Mouse (Mus musculus) kidney, adult 2 months (tissue): ENCODE data around the gene Ago3. TPM values are rescaled to one million over a fixed set of nuclear protein-coding genes. Genes with fewer than 3 reads are reported as not detected.

Source experiments
- DNase-seq: peaks from one replicate; pipeline ENCODE4 v3.0.0; 2021
- H3K27ac ChIP-seq: fragments of 200-500 bp; 2 replicates; pipeline ENCODE4 v1.5.1; 2012; ENCODE audit warnings: low read depth, low read length, control low read depth, inconsistent platforms; ENCODE audit not compliant: insufficient read depth
- H3K27me3 ChIP-seq: fragments of 200-500 bp; replicated peaks from 2 replicates; pipeline ENCODE4 v1.6.1; 2012; ENCODE audit warnings: mild to moderate bottlenecking, moderate library complexity, low read length, inconsistent platforms; ENCODE audit not compliant: control insufficient read depth, insufficient read depth
- H3K36me3 ChIP-seq: fragments of 200-500 bp; 2 replicates; pipeline ENCODE4 v1.6.1; 2012; ENCODE audit warnings: mild to moderate bottlenecking, moderate library complexity, low read length, inconsistent platforms; ENCODE audit not compliant: control insufficient read depth, insufficient read depth
- H3K4me1 ChIP-seq: fragments of 200-500 bp; 2 replicates; pipeline ENCODE4 v1.6.1; 2011; ENCODE audit warnings: low read length; ENCODE audit not compliant: control insufficient read depth, insufficient read depth
- H3K4me3 ChIP-seq: fragments of 200-500 bp; 2 replicates; pipeline ENCODE4 v1.5.1; 2011; ENCODE audit warnings: mild to moderate bottlenecking, low read depth, low read length, control low read depth; ENCODE audit not compliant: insufficient read depth
- CTCF ChIP-seq: fragments of 200-500 bp; conservative IDR thresholded peaks from 2 replicates; pipeline ENCODE4 v1.5.1; 2011; ENCODE audit warnings: low read depth, mild to moderate bottlenecking, control low read depth, low read length, moderate library complexity, mixed read lengths; ENCODE audit not compliant: insufficient read depth, insufficient read length
- POLR2A ChIP-seq: fragments of 200-500 bp; IDR thresholded peaks from one replicate; pipeline ENCODE4 v1.6.1; 2011; ENCODE audit warnings: low read depth, low read length, control low read depth
- WGBS: fragments of 180-500 bp; shearing (Covaris S2); methylation state at CpG from one replicate; pipeline ENCODE4 v1.1.7; 2018; 5-methylcytosine and 5-hydroxymethylcytosine counted together
- polyA plus RNA-seq: library from polyadenylated mRNA; depleted of rRNA; stranded (reverse); fragments of >200 nt; gene quantifications from 2 replicates; pipeline ENCODE4 v1.2.3, GENCODE M21; 2012

Ago3 gene
- polyA plus RNA-seq, 1 experiment: 7.9 TPM

- TF ChIP-seq CTCF (peak; percentile 43), POLR2A (no peak)
- H3K27me3 ChIP-seq: no peaks in the 10 kb centered on the region
- WGBS: 61% methylated on average over 3 of the region's 3 CpGs
- no peak overlapping the region for H3K27ac ChIP-seq
- H3K36me3 ChIP-seq: no peaks in the 10 kb centered on the region; the same call in 1 of the 2 replicates
- no peaks in the 10 kb centered on the region for H3K4me1 ChIP-seq
- DNase-seq: no peak
- H3K4me3 ChIP-seq: no peak overlapping the region
These were observed 97.0 kb downstream of the Ago3 start for GRCm38 (mm10) chr4:126332358-126332757.

GRCm38 (mm10) chr4:126331751-126332150 is 97.6 kb downstream of the Ago3 start:
- Histone ChIP-seq H3K36me3 (no peaks in the 10 kb centered on the region), H3K27me3 (no peaks in the 10 kb centered on the region), H3K4me3 (no peak overlapping the region), H3K27ac (no peak overlapping the region), H3K4me1 (no peaks in the 10 kb centered on the region)
- no peak for DNase-seq
- TF ChIP-seq POLR2A (no peak), CTCF (no peak)
- 79% methylated on average over 1 of the region's 1 CpGs for WGBS

- 96% methylated on average over 4 of the region's 4 CpGs for WGBS
- H3K4me1 ChIP-seq: no peaks in the 10 kb centered on the region
- no peaks in the 10 kb centered on the region for H3K27me3 ChIP-seq
- H3K36me3 ChIP-seq: no peaks in the 10 kb centered on the region
- H3K27ac ChIP-seq: no peak overlapping the region
- no peak overlapping the region for H3K4me3 ChIP-seq
- no peak for DNase-seq
- TF ChIP-seq POLR2A (no peak), CTCF (no peak)
These were observed 99.1 kb downstream of the Ago3 start for GRCm38 (mm10) chr4:126330295-126330694.

GRCm38 (mm10) chr4:126326036-126326435 is 103.3 kb downstream of the Ago3 start:
- Histone ChIP-seq H3K4me1 (no peaks in the 10 kb centered on the region), H3K27me3 (no peaks in the 10 kb centered on the region), H3K36me3 (no peaks in the 10 kb centered on the region), H3K27ac (no peak overlapping the region), H3K4me3 (no peak overlapping the region)
- TF ChIP-seq CTCF: no peak
- TF ChIP-seq POLR2A: no peak
- 43% methylated on average over 6 of the region's 6 CpGs for WGBS
- no peak for DNase-seq

GRCm38 (mm10) chr4:126325281-126325861 is 104.0 kb downstream of the Ago3 start, which contains the start of gene Tekt2:
TSS of gene Tekt2 (minus strand) at chr4:126325688.
- no peak within 1 kb of the TSS for H3K4me3 ChIP-seq

GRCm38 (mm10) chr4:126324861-126325260 is 104.5 kb downstream of the Ago3 start:
- no peak for DNase-seq
- Histone ChIP-seq H3K4me3 (no peak overlapping the region), H3K36me3 (no peaks in the 10 kb centered on the region), H3K4me1 (peaks cover 7% of the 10 kb centered on the region; the same call in 1 of the 2 replicates), H3K27ac (no peak overlapping the region), H3K27me3 (no peaks in the 10 kb centered on the region)
- TF ChIP-seq POLR2A (no peak), CTCF (no peak)
- 64% methylated on average over 13 of the region's 13 CpGs for WGBS

More at GRCm38 (mm10) chr4:126325281-126325861, 104.0 kb downstream of the Ago3 start, which contains the start of gene Tekt2:
- Histone ChIP-seq H3K36me3 (no peaks in the 10 kb centered on the region), H3K27ac (no peak within 1 kb of the TSS), H3K27me3 (no peaks in the 10 kb centered on the region), H3K4me1 (peaks cover 6% of the 10 kb centered on the region; the same call in 1 of the 2 replicates)
- DNase-seq: no peak
- TF ChIP-seq POLR2A (no peak), CTCF (no peak)
- 25% methylated on average over 23 of the region's 23 CpGs for WGBS

- Histone ChIP-seq H3K4me3 (no peak overlapping the region), H3K27me3 (no peaks in the 10 kb centered on the region), H3K36me3 (no peaks in the 10 kb centered on the region), H3K4me1 (peaks cover 7% of the 10 kb centered on the region; the same call in 1 of the 2 replicates), H3K27ac (no peak overlapping the region)
- 95% methylated on average over 13 of the region's 13 CpGs for WGBS
- no peak for TF ChIP-seq CTCF
- no peak for TF ChIP-seq POLR2A
- DNase-seq: no peak
These were observed 106.7 kb downstream of the Ago3 start for GRCm38 (mm10) chr4:126322646-126323045.
